Mouse (Mus musculus): ENCODE results near the gene Them7.

The Them7 gene

GRCm38 (mm10) chr2:105416046-105416659 lies 192.0 kb downstream of the Them7 start:
- DNase-seq (ENCODE audit: extremely low spot score), result no peak

GRCm38 (mm10) chr2:105416660-105417348 lies 192.7 kb downstream of the Them7 start:
- no peak for DNase-seq (ENCODE audit: extremely low spot score)

GRCm38 (mm10) chr2:105417663-105418062 lies 193.5 kb downstream of the Them7 start:
- no peak for DNase-seq (ENCODE audit: extremely low spot score)

DNA sequence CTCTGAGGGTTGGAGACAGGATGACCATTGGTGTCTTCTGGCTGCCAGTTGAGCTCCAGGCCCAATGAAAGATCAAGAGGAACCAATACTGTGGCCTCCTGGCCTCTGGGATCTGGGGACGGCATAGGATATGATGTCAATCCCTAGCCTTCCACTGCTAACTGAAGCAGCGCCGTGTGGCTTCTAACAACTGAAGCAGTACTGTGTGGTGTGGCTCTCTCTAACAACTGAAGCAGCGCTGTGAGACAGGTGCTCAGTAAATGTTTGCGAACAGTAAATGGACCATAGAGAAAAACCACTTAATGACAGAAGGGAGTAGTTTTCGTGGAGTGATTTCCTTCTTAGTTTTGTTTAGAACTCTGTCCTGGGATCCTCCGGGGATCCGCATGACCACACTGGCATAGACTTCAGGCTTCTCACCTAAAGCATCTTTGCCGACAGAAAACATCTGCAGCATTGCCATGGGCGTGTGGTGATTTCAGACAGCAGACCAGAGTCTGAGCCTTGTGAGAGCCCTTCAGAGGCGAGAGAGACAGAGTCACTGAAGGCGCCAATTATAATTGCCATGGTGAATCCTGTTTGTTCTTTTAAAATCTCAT lies 194.6 kb downstream of the Them7 start:
- no peak for DNase-seq (ENCODE audit: extremely low spot score)

DNA sequence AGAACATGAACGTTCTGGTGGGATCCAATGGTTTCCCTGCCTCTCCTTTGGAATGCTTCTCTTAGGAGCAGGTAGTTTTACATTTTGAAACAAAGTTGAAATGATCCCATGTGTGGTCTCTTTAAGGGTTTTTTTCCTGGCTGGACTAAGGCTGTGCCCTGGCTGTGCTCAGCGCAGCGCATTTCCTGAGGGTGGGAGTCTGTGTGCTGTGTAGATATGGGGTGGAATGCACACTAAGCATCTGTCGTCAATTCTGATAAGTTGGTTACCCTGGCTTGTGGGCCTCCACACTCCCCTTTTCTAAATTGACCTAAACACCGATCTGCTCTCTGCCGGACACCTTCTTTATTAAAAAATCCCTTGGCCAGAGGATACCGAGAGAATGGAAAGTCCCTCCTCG lies 203.3 kb downstream of the Them7 start:
- no peak for DNase-seq (ENCODE audit: extremely low spot score)

DNA sequence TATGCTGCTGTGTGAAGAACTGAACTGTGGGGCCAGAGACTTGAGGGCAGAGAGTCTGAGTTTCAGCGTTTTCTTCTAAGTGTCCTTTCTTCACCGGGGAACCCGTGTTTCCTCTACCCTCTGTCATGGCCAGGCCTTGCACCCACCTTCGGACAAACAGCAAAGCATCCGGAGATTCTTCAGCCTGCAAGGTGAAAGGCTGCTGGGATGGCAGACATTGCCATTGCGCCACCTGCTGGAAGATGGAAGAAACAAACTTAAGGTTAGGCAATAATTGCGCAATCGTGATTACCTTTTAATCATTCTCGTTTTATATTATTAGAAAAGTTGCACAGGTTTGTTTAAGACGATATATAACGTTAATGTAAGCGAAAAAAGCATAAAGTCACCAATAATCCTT lies 203.9 kb downstream of the Them7 start:
- DNase-seq (ENCODE audit: extremely low spot score), result peak; percentile 64

- no peak for DNase-seq (ENCODE audit: extremely low spot score)
Measured at GRCm38 (mm10) chr2:105428467-105428866, 204.3 kb downstream of the Them7 start.
